Mouse (Mus musculus): Measurements from ENCODE around the gene Sash3.

- TF ChIP-seq CTCF (IDR thresholded peaks at IDR 0.05; ENCODE audit: low read depth, low read length), result no peak
- TF ChIP-seq POLR2A (IDR thresholded peaks at IDR 0.05; ENCODE audit: insufficient read depth, low read length), result no peak
- TF ChIP-seq EP300 (IDR thresholded peaks at IDR 0.05; ENCODE audit: insufficient read depth, low read depth, low read length), result no peak
Observed at GRCm38 (mm10) chrX:48138011-48138410, 8.2 kb upstream of the Sash3 start.

All from ES-Bruce4 (cell line).